Mouse (Mus musculus) bone marrow, adult 2 months (tissue): Measurements from ENCODE around the gene Tnn. TPM values are rescaled to one million over a fixed set of nuclear protein-coding genes. Genes with fewer than 3 reads are reported as not detected.

Source experiments
- H3K27ac ChIP-seq: fragments of 200-500 bp; 2 replicates; pipeline ENCODE4 v1.5.1; 2012; ENCODE audit warnings: low read depth, mild to moderate bottlenecking, control low read depth, inconsistent platforms, low read length; ENCODE audit not compliant: control insufficient read depth, poor library complexity, insufficient read depth
- H3K4me1 ChIP-seq: fragments of 200-500 bp; 2 replicates; pipeline ENCODE4 v1.6.1; 2011; ENCODE audit warnings: low read length; ENCODE audit not compliant: control insufficient read depth, insufficient read depth
- H3K4me3 ChIP-seq: fragments of 200-500 bp; replicated peaks from 2 replicates; pipeline ENCODE3; 2011; ENCODE audit warnings: mild to moderate bottlenecking, low read depth, low read length, control low read depth; ENCODE audit not compliant: control insufficient read depth
- CTCF ChIP-seq: fragments of 200-500 bp; IDR thresholded peaks from 2 replicates; pipeline ENCODE4 v1.5.1; 2011; ENCODE audit warnings: low read length, control low read depth; ENCODE audit not compliant: control insufficient read depth, insufficient read depth
- POLR2A ChIP-seq: fragments of 200-500 bp; IDR thresholded peaks from 2 replicates; pipeline ENCODE4 v1.6.1; 2011; ENCODE audit warnings: low read depth, mild to moderate bottlenecking, control low read depth, low read length, borderline replicate concordance; ENCODE audit not compliant: control insufficient read depth
- WGBS: fragments of 180-500 bp; shearing (Covaris S2); methylation state at CpG from one replicate; pipeline ENCODE4 v1.1.7; 2018; 5-methylcytosine and 5-hydroxymethylcytosine counted together
- polyA plus RNA-seq: library from polyadenylated mRNA; stranded (reverse); fragments of >200 nt; gene quantifications from 2 replicates; pipeline ENCODE4 v1.2.4, GENCODE M21; 2011; ENCODE audit warnings: low replicate concordance; ENCODE audit not compliant: missing spikeins, insufficient read depth, insufficient read length

Tnn gene
- polyA plus RNA-seq, 1 experiment = not detected

- H3K4me1 ChIP-seq = no peaks in the 10 kb centered on the region
- no peak overlapping the region for H3K4me3 ChIP-seq
- WGBS = 46% methylated on average over 3 of the region's 3 CpGs
- no peak for TF ChIP-seq CTCF
- TF ChIP-seq POLR2A = no peak
- H3K27ac ChIP-seq = no peak overlapping the region
These were observed 2.7 kb downstream of the Tnn start for GRCm38 (mm10) chr1:160150726-160151125.

- no peak overlapping the region for H3K27ac ChIP-seq
- no peak for TF ChIP-seq CTCF
- TF ChIP-seq POLR2A = no peak
- H3K4me1 ChIP-seq = no peaks in the 10 kb centered on the region
- WGBS = 75% methylated on average over 11 of the region's 11 CpGs
- no peak overlapping the region for H3K4me3 ChIP-seq
These were observed 4.0 kb downstream of the Tnn start for GRCm38 (mm10) chr1:160149291-160149906.

- H3K4me1 ChIP-seq = no peaks in the 10 kb centered on the region
- WGBS = 79% methylated on average over 7 of the region's 7 CpGs
- no peak overlapping the region for H3K27ac ChIP-seq
- TF ChIP-seq CTCF (no peak), POLR2A (no peak)
- H3K4me3 ChIP-seq = no peak overlapping the region
These were observed 6.1 kb downstream of the Tnn start for GRCm38 (mm10) chr1:160147274-160147673.

- Histone ChIP-seq H3K27ac (no peak overlapping the region), H3K4me3 (no peak overlapping the region), H3K4me1 (no peaks in the 10 kb centered on the region)
- no peak for TF ChIP-seq POLR2A
- 60% methylated on average over 3 of the region's 3 CpGs for WGBS
These were observed 7.8 kb downstream of the Tnn start for GRCm38 (mm10) chr1:160145606-160146005.

- no peak overlapping the region for H3K4me3 ChIP-seq
- WGBS = 75% methylated on average over 7 of the region's 7 CpGs
- H3K4me1 ChIP-seq = no peaks in the 10 kb centered on the region
- no peak overlapping the region for H3K27ac ChIP-seq
- TF ChIP-seq POLR2A (no peak), CTCF (no peak)
These were observed 9.0 kb downstream of the Tnn start for GRCm38 (mm10) chr1:160144343-160144742.

DNA sequence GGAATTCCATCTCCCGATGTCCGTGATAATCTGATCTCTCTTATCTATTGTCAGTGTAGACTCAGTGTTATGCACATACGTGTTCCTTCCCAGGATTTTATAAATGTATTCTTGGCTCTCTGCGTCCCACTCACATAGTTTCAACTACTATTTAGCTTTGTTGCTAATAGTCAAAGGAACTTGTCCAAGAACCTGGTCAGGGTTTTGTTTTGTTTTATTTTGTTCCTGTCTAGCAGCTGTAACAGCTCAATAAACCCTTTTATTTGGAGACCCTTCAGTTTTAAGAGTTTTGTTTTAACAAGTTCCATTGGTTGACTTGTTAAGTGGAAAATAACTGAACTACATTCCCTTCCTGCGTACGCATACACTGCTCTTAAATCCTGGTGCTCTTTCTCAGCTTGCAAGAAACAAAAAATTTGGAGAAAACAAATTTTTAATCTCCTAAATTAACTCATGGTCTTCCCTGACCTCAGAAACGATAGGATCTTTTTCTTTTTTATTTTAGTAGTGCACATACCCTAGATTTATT is 17.0 kb downstream of the Tnn start:
- Histone ChIP-seq H3K27ac (no peak overlapping the region), H3K4me1 (no peaks in the 10 kb centered on the region), H3K4me3 (no peak overlapping the region)
- no peak for TF ChIP-seq CTCF
- no peak for TF ChIP-seq POLR2A
- 79% methylated on average over 7 of the region's 7 CpGs for WGBS

DNA sequence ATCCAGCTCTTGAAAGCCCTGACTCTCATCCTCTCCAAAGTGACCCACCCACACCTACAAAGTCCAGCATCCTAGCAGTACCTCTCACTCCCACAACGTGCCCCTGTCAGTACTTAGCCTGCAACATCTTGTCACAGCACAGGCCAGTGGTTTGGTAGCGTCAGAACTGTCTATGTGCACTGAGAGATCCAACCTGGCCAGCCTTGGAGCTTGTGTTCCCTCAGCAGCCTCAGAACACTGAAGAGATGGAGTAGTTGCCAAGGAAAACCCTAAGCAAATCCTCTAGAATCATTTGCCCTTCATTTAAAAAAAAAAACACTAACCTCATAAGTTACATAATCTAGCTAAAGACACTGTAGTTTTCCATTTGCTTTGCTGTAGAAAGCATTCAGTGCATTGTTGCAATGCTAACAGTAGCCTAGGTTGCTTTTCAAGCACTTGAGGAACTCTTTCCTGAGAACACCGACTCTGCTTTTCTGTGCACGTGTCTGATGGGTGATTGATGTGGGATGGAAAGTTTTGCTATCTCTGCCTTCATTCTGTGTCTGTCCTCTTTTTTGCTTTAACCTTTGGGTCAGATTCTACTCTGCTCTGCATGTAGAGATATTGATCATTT is 19.8 kb downstream of the Tnn start:
- TF ChIP-seq POLR2A (no peak), CTCF (no peak)
- no peaks in the 10 kb centered on the region for H3K4me1 ChIP-seq
- H3K27ac ChIP-seq = no peak overlapping the region
- H3K4me3 ChIP-seq = no peak overlapping the region
- WGBS = 64% methylated on average over 4 of the region's 4 CpGs

GRCm38 (mm10) chr1:160123957-160124356 is 29.4 kb downstream of the Tnn start:
- no peak overlapping the region for H3K4me3 ChIP-seq
- 77% methylated on average over 2 of the region's 2 CpGs for WGBS
- no peak for TF ChIP-seq CTCF
- no peak for TF ChIP-seq POLR2A
- no peak overlapping the region for H3K27ac ChIP-seq
- H3K4me1 ChIP-seq = no peaks in the 10 kb centered on the region
